Mouse (Mus musculus): Measurements from ENCODE around the gene Nckap5. TPM values are rescaled to one million over a fixed set of nuclear protein-coding genes. Genes with fewer than 3 reads are reported as not detected.
"Not testable (repeated sequence)": the region's sequence is repeated elsewhere in the genome, so short reads cannot be mapped to it uniquely, and the experiment has no call there.

The Nckap5 gene
- polyA plus RNA-seq, 2 experiments: 0.31 to 1.3 TPM

DNA sequence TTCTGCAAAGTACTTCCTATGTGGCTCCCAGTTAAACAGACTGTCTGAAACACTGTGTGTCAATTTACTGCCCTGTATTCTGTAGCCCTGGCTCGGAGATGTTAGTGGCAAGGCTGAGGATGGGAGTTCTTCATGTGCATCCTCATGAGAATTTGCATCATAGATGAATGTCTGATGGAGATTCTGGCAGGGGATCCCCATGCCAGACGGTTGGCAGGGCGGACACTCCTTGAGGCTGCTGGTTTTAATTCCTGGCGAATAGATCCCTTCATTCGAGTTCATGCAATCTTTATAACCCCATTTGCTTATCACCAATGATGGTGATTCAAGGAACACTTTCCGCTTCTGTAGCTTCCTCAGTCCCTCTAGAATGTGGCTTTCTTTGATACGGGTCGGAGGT, 803.1 kb downstream of the Nckap5 start:
- no peaks in the 10 kb centered on the region for H3K27me3 ChIP-seq (ENCODE audit: control insufficient read depth, insufficient read depth, low read length)
- WGBS (ENCODE audit: insufficient replicate concordance): 69% methylated on average over 8 of the region's 8 CpGs
- ATAC-seq (ENCODE audit: insufficient read depth): no peak
- H3K4me1 ChIP-seq (replicated peaks; ENCODE audit: control insufficient read depth in 2 of 2, insufficient read depth in 2 of 2, low read length in 1 of 2): no peaks in the 10 kb centered on the region
- H3K9me3 ChIP-seq (ENCODE audit: control insufficient read depth, low read length): no peaks in the 10 kb centered on the region
- H3K27ac ChIP-seq: no peak overlapping the region
- no peak overlapping the region for H3K4me3 ChIP-seq (ENCODE audit: insufficient read depth in 1 of 2, low read depth in 2 of 2, low read length in 2 of 2)
- H3K4me2 ChIP-seq (ENCODE audit: low read depth): no peak overlapping the region
- no peak for DNase-seq (ENCODE audit: low read depth in 3 of 3, low spot score in 3 of 3)
- H3K36me3 ChIP-seq (replicated peaks; ENCODE audit: control insufficient read depth, insufficient read depth, low read depth): no peaks in the 10 kb centered on the region
- H3K9ac ChIP-seq (replicated peaks): no peak overlapping the region
- TF ChIP-seq CTCF (IDR thresholded peaks at IDR 0.05; ENCODE audit: low read depth) (no peak), EP300 (IDR thresholded peaks at IDR 0.05; ENCODE audit: low read depth) (no peak)

DNA sequence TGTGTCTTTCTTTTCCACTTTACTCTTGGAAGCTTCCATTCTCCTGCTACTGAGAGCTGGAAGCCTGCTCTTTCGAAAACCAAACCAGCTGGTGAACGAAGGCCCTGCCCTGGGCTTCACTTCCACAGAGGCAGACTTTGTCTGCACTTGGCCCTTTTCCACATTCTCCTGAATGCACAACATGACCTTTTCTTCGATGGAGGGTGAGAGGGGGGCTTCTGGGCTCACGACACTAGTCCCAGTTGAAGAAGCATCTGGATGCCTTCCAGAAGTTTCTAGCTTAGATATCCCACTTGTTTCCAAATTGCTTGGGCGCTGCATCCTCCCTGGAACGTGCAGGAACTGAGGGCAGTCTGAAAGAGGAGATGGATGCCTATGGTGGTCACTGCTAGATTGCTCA, 806.1 kb downstream of the Nckap5 start:
- Histone ChIP-seq H3K4me1 (replicated peaks; ENCODE audit: control insufficient read depth in 2 of 2, insufficient read depth in 2 of 2, low read length in 1 of 2) (no peaks in the 10 kb centered on the region), H3K9me3 (ENCODE audit: control insufficient read depth, low read length) (no peaks in the 10 kb centered on the region), H3K36me3 (replicated peaks; ENCODE audit: control insufficient read depth, insufficient read depth, low read depth) (no peaks in the 10 kb centered on the region), H3K27me3 (ENCODE audit: control insufficient read depth, insufficient read depth, low read length) (no peaks in the 10 kb centered on the region), H3K9ac (replicated peaks) (no peak overlapping the region), H3K4me2 (ENCODE audit: low read depth) (no peak overlapping the region), H3K27ac (no peak overlapping the region), H3K4me3 (ENCODE audit: insufficient read depth in 1 of 2, low read depth in 2 of 2, low read length in 2 of 2) (no peak overlapping the region)
- ATAC-seq (ENCODE audit: insufficient read depth) (no peak), DNase-seq (ENCODE audit: low read depth in 3 of 3, low spot score in 3 of 3) (no peak)
- TF ChIP-seq CTCF (IDR thresholded peaks at IDR 0.05; ENCODE audit: low read depth): no peak
- no peak for TF ChIP-seq EP300 (IDR thresholded peaks at IDR 0.05; ENCODE audit: low read depth)
- WGBS (ENCODE audit: insufficient replicate concordance): 53% methylated on average over 6 of the region's 6 CpGs

DNA sequence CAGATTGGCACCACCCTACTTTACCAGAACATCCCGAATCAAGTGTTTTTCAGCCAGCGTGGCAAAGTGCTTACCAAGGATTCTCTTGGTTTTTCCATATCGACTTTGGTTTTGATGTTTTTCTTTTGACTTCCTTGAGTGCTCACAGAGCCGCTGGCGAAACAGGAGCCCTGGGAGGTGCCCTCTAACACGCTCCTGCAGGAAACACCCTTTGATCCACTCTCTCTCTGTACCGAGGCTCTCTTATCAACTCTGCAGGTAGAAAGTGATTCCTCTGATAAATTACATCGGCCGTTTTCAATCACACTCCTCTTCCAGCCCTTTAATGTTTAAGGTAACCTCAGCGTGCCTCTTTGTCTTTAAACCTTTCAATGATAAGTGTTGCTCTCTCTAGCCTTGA, 807.6 kb downstream of the Nckap5 start:
- H3K4me2 ChIP-seq (ENCODE audit: low read depth): no peak overlapping the region
- H3K36me3 ChIP-seq (replicated peaks; ENCODE audit: control insufficient read depth, insufficient read depth, low read depth): no peaks in the 10 kb centered on the region
- H3K4me1 ChIP-seq (replicated peaks; ENCODE audit: control insufficient read depth in 2 of 2, insufficient read depth in 2 of 2, low read length in 1 of 2): no peaks in the 10 kb centered on the region
- DNase-seq (ENCODE audit: low read depth in 3 of 3, low spot score in 3 of 3): no peak
- no peak overlapping the region for H3K9ac ChIP-seq (replicated peaks)
- no peaks in the 10 kb centered on the region for H3K27me3 ChIP-seq (ENCODE audit: control insufficient read depth, insufficient read depth, low read length)
- TF ChIP-seq CTCF (IDR thresholded peaks at IDR 0.05; ENCODE audit: low read depth): no peak
- no peak for TF ChIP-seq EP300 (IDR thresholded peaks at IDR 0.05; ENCODE audit: low read depth)
- H3K27ac ChIP-seq: no peak overlapping the region
- H3K9me3 ChIP-seq (ENCODE audit: control insufficient read depth, low read length): no peaks in the 10 kb centered on the region
- 42% methylated on average over 10 of the region's 10 CpGs for WGBS (ENCODE audit: insufficient replicate concordance)
- no peak for ATAC-seq (ENCODE audit: insufficient read depth)
- no peak overlapping the region for H3K4me3 ChIP-seq (ENCODE audit: insufficient read depth in 1 of 2, low read depth in 2 of 2, low read length in 2 of 2)

DNA sequence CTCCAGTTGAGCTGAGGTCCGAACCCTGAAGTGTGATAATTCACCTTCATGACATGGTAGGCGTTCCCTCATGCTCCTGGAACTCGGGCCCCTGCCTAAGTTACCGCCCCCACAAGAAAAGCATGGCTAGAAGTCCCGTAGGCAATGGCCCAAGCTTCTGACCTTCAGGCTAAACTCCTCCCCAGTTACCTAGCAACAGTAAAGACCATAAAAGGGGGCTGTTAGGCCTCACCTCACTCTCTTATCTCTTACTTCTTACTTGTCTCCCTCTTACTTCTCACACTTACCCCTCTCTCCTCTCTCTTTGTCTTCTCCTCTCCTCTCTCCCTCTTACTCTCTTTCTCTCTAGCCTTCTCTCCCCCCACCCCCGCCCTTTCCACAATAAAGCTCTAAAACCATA, 811.9 kb downstream of the Nckap5 start:
- not testable (repeated sequence) for H3K4me3 ChIP-seq (ENCODE audit: insufficient read depth in 1 of 2, low read depth in 2 of 2, low read length in 2 of 2); H3K4me1 ChIP-seq (replicated peaks; ENCODE audit: control insufficient read depth in 2 of 2, insufficient read depth in 2 of 2, low read length in 1 of 2); H3K27ac ChIP-seq; ATAC-seq (ENCODE audit: insufficient read depth); DNase-seq (ENCODE audit: low read depth in 3 of 3, low spot score in 3 of 3); H3K9ac ChIP-seq (replicated peaks); H3K36me3 ChIP-seq (replicated peaks; ENCODE audit: control insufficient read depth, insufficient read depth, low read depth); H3K4me2 ChIP-seq (ENCODE audit: low read depth); H3K27me3 ChIP-seq (ENCODE audit: control insufficient read depth, insufficient read depth, low read length); H3K9me3 ChIP-seq (ENCODE audit: control insufficient read depth, low read length)
- WGBS (ENCODE audit: insufficient replicate concordance): 61% methylated on average over 6 of the region's 6 CpGs

DNA sequence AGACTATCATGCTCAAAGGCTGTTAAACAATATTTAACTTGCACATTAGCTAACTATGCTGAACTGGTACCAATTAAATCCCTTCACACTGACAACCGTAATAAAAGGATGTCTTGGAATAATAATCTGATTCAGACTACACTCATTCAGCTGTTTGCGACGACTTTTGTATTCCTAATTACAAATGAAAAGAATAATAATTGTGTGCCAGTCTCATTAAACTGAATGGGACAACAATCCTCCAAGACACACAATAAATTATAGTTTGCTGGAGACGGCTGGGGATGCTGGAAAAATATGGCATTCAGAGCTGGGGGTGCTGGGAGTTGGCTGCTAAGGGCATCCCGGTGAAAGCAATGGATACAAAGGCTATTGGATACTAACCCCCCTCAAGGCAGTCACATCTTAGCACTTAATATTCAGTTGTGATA, 818.9 kb downstream of the Nckap5 start:
- no peak for ATAC-seq (ENCODE audit: insufficient read depth)
- Histone ChIP-seq H3K27ac (no peak overlapping the region), H3K4me1 (replicated peaks; ENCODE audit: control insufficient read depth in 2 of 2, insufficient read depth in 2 of 2, low read length in 1 of 2) (no peaks in the 10 kb centered on the region), H3K9me3 (ENCODE audit: control insufficient read depth, low read length) (no peaks in the 10 kb centered on the region), H3K4me2 (ENCODE audit: low read depth) (no peak overlapping the region), H3K36me3 (replicated peaks; ENCODE audit: control insufficient read depth, insufficient read depth, low read depth) (no peaks in the 10 kb centered on the region), H3K27me3 (ENCODE audit: control insufficient read depth, insufficient read depth, low read length) (no peaks in the 10 kb centered on the region), H3K9ac (replicated peaks) (no peak overlapping the region), H3K4me3 (ENCODE audit: insufficient read depth in 1 of 2, low read depth in 2 of 2, low read length in 2 of 2) (no peak overlapping the region)
- 72% methylated on average over 5 of the region's 5 CpGs for WGBS (ENCODE audit: insufficient replicate concordance)
- TF ChIP-seq EP300 (IDR thresholded peaks at IDR 0.05; ENCODE audit: low read depth) (no peak), CTCF (IDR thresholded peaks at IDR 0.05; ENCODE audit: low read depth) (no peak)
- no peak for DNase-seq (ENCODE audit: low read depth in 3 of 3, low spot score in 3 of 3)

DNA sequence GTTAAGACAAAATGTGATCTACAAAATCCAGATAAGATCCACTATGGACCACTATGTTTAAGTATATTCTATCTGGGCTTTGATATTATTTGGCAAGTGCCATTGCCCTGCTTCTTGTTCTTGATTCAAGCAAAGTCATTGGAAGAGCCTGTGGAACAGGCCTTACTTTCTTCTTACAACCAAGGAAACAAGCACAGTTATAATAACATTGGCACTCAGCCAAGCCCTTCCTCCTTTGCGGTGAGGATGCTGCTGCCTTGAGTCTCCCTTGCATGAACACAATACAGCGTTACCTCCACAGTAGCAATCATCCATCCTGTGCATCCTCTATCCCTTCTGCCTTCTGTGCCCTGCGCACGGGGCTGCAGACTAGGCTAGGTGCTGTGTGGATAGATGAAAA, 823.0 kb downstream of the Nckap5 start:
- no peak for ATAC-seq (ENCODE audit: insufficient read depth)
- Histone ChIP-seq H3K27me3 (ENCODE audit: control insufficient read depth, insufficient read depth, low read length) (no peaks in the 10 kb centered on the region), H3K36me3 (replicated peaks; ENCODE audit: control insufficient read depth, insufficient read depth, low read depth) (no peaks in the 10 kb centered on the region), H3K9ac (replicated peaks) (no peak overlapping the region), H3K4me2 (ENCODE audit: low read depth) (no peak overlapping the region), H3K4me1 (replicated peaks; ENCODE audit: control insufficient read depth in 2 of 2, insufficient read depth in 2 of 2, low read length in 1 of 2) (no peaks in the 10 kb centered on the region), H3K27ac (no peak overlapping the region), H3K9me3 (ENCODE audit: control insufficient read depth, low read length) (no peaks in the 10 kb centered on the region), H3K4me3 (ENCODE audit: insufficient read depth in 1 of 2, low read depth in 2 of 2, low read length in 2 of 2) (no peak overlapping the region)
- no peak for TF ChIP-seq CTCF (IDR thresholded peaks at IDR 0.05; ENCODE audit: low read depth)
- no peak for TF ChIP-seq EP300 (IDR thresholded peaks at IDR 0.05; ENCODE audit: low read depth)
- WGBS (ENCODE audit: insufficient replicate concordance): 68% methylated on average over 4 of the region's 4 CpGs
- DNase-seq (ENCODE audit: low read depth in 3 of 3, low spot score in 3 of 3): no peak

All from liver, embryonic 14.5 days (tissue).